Mouse (Mus musculus) adrenal gland (tissue): ENCODE results near the gene Otud3.
"Not testable (repeated sequence)": the region's sequence is repeated elsewhere in the genome, so short reads cannot be mapped to it uniquely, and the experiment has no call there.

Experiments used
- intact Hi-C: fragments of 180-260 bp; cut with DNase I; formaldehyde crosslinking; loops from one replicate; pipeline ENCODE4 v1.15.1; 2025

The Otud3 gene

DNA sequence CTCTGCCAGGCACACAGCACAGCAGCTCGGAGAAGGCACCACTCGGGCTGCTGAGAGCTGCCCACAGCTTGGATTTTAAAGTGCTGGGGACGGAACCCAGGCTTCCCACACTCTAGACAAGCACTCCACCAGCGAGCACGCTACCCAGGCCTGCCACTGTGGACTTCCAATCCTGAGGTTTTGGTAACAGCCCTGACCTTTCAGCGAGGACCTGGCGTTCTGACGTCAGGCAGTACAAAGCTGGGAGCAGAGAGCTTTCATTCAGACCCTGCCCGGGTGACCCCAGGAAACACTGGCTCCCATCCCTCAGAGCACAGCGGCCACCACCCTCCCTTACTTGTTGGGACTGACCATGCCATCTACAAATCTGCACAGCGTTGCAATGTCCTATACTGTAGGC lies 20.0 kb downstream of the Otud3 start:
- intact Hi-C loops, result loop anchor here (5.0 kb wide), 1 partner anchor 36 kb away; no protein-coding TSS in a partner anchor

DNA sequence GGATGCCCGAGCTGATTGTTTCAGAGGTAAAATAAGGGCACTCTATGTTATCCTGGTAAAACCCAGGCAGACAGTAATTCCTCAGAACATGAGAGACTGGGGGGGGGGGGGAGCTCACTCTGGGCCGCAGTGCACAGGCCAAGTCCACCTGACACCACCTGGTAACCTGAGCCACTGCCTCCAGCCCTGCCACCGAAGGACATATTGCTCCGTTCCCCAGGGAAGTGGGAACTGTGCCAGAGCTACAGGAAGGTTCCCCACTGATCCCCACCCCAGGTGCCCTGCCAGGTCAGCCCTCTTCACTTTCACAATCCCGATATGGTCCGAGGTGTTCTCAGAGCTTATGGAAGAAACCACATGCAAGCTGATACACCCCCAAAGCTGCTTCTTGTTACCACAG lies 21.1 kb downstream of the Otud3 start:
- intact Hi-C loops, result loop anchor here (5.0 kb wide), 1 partner anchor 35 kb away; no protein-coding TSS in a partner anchor

DNA sequence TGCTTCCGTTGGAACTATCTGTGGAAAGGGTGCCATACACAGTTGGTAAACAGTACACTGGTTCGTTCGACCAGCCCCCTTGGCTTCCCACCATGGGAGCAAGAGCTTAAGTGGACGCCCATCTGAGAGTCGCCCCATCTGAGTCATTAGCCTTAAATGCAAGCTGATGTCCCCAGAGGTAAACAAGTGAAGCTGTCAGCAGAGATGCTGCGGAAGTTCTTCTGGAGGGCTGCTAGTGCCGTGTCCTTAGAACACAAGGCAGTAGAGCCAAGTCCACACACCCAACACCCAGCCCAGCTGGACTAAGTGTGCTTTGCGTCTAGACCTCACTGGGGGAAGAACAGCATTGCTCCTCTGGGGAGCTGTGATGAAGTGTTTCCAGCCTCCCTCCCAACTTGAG lies 24.1 kb downstream of the Otud3 start:
- intact Hi-C loops, result loop anchor here (5.0 kb wide), 1 partner anchor 32 kb away; no protein-coding TSS in a partner anchor

DNA sequence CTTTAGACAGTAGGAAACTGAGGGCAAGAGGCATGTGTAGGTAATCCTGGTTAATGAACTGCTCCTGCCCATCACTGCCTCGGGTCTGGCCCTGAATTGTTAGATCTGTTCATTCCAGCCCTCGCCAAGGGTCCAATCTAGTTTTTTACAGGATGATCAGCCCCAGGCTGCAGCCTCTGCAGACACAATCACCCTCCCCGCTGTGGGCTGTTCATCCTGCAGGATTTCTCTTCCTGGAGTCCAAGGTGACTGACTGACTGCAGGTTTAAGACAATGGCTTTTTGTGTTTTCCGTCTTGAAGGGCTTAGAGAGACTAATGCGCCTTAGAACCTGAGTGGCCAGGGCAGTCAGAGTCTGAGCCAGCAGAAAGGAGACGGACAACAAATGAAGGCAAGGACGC lies 24.6 kb downstream of the Otud3 start:
- intact Hi-C loops, result no loop called here

DNA sequence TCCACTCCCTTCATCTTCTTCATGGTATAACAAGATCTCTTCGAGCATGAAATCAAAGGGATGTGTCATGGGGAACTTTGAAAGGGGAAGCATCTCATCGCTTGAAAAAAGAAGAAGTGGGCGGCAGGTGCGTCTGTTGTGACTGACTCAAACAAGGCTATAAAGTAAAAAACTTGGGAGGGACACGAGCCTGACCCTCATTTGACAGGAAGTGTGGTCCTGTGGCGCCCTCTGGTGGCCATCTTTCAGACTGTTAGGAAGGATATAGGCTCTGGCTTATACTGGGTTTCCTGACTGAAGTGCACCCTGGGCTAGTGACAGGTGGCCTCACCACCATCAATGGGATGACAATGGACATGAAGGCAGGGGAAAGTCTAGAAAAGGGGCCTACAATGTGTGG lies 29.5 kb downstream of the Otud3 start:
- intact Hi-C loops, result loop anchor here (2.0 kb wide), 1 partner anchor 17 kb away; no protein-coding TSS in a partner anchor

DNA sequence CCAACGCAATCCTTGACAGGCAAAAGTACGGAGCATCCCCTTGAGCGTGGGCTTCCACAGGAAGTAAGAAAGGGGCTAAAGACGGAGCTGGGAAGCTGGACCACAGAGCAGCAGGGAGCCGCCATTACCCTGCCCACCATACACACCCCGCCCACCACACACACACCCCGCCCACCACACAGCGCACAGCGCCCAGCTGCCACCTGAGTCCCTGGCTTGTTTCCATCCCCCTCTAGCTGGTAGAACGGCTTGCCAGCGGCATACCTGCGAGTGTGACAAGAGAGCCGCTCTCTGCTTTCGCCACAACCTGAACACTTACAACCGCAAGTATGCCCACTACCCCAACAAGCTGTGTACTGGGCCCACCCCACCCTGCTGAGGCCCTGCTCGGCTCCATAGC lies 31.6 kb downstream of the Otud3 start:
- intact Hi-C loops, result no loop called here

DNA sequence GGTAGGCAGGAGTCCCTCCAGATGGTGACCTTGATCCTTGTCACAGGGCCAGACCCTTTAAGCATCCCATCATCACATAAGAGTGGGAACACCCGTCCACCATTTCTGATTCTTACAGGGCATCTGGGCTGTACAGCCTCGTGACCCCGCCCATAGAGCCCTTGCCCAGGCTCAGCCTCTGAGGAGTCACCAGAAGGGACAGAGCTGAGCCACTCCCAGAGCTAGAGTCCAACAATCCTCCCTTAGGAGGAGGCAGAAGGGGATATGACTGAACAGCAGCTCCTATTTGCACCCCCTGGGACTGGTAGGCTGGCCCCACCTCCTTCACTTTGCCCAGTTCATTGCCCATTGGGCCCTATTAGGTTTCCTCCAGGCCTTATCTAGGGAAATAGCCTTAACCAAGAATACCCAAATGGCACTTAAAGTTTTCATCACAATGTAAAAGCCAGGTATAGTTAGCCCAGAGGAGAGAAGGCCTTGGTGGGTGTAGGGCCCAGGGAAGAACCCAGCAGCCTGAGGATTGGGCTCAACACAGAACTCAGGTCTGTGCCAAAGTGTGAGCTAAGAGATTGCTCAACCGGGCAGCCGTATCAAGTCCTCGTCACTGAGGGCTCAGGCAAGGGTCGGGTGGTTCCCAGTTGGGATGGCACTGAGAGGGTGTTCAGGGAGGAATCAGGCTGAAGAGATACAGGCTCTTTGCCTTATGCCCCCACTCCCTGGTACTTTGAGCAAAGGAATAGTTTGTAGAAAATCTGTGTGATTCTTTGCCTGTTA lies 32.7 kb downstream of the Otud3 start:
- intact Hi-C loops, result no loop called here

DNA sequence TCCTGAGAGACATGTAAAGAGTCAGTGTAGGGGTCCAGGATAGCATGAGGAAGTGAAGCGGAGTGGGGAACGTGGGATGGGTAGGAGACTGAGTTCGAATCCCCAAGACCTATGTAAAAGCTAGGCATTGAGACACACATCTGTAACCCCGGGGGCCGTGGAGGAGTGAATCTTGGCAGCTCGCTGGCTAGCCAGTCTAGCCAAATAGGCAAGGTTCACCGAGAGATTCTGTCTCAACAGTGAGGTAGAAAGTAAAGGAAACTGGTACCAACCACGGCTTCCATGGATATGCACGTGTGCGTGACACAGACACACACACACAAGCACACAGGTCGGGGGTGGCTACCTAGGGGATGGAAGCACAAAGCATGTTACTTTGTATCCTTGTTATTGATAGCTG lies 33.9 kb downstream of the Otud3 start:
- intact Hi-C loops, result no loop called here

DNA sequence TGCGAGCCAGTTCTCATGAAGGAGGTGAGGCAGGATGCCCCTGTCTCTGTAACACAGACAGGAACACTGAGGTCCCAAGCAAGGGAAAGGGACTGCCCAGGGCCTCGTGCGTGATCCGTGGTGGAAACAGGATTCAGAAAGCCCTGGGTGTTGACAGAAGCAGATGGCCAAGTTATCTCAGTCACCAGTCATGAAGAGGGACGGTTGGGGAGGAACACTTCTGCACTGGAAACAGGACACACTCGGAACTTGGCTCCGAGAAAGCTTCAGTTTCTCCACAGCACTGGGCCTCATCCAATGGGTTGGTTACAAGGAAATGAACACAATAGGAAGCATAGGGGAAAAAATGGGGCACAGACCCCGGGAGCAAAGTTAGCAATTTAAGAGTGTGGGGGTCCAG lies 35.0 kb downstream of the Otud3 start:
- intact Hi-C loops, result no loop called here

DNA sequence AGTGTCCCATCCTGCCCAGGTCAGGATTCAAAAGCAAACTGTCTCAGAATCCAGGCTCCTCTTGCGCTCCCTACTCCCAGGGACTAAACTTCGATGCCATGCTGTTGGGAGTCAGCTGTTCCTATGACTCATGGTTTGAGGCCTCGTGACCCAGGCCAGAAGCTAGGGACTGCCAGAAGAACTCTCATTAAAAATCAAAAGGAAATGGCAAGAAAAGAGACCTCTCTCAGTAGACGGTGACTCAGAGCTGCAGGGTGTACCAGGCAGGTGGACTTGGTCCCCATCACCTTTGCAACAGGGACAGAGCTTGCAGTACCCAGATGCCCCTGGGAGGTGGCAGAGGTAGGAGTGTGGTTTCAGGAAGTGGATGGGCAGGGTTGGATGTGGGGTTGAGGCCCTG lies 36.0 kb downstream of the Otud3 start, which contains the start of gene Pla2g2e:
Gene Pla2g2e, plus strand, starts transcription at position 212 of the 400 bp plus-strand sequence.
- intact Hi-C loops, result no loop called here

DNA sequence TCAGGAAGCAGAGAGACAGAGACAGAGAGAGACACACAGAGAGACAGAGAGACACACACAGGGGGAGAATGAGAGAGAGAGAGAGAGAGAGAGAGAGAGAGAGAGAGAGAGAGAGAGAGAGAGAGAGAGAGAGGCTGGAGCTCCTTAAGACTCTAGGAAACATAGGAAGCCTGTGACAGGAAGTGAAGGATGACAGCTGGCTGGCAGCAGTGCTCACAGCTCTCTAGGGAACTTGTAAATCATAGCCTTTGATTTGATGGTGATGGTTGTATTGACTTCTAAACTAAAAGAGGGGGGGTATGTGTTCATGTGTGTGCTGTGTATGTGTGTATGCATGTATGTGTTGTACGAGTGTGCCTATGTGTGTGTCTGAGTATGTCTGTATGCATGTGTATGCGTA lies 37.8 kb downstream of the Otud3 start:
- intact Hi-C loops, result no loop called here

DNA sequence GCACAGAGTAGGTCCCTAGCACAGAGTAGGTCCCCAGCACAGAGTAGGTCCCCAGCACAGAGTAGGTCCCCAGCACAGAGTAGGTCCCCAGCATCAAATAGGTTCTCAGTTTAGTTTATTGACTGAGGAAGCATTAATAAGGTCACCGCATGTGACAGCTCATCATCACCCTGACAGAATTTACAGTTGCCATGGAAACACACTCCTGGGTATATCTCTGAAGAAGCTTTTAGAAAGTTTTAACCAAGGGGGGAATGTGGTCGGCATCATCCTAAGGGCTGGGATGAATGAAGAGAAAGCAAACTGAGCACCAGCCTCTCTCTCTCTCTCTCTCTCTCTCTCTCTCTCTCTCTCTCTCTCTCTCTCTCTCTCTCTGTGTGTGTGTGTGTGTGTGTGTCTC lies 38.5 kb downstream of the Otud3 start:
- intact Hi-C loops, result not testable (repeated sequence)

DNA sequence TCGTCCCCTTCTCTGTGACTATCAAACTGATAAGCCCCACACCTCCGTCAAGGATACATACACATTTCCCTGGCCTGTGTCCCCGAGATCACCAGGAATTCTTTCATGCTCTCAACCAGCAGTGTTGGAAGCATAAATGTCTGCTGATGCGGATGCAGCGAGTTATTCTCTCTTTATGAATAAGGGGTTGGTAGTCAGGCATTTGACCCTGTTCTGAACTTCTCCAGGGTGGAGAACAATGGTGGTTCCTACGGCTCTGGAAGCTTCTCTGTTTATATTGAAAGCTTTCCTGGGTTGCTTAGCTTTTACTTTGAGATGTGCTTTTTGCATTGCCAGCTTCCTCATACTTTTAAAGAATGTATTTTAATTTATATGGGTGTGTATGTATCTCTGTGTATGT lies 39.9 kb downstream of the Otud3 start, which contains the start of gene Gm13030:
Gene Gm13030, minus strand, starts transcription at position 101 of the 400 bp plus-strand sequence.
- intact Hi-C loops, result no loop called here

DNA sequence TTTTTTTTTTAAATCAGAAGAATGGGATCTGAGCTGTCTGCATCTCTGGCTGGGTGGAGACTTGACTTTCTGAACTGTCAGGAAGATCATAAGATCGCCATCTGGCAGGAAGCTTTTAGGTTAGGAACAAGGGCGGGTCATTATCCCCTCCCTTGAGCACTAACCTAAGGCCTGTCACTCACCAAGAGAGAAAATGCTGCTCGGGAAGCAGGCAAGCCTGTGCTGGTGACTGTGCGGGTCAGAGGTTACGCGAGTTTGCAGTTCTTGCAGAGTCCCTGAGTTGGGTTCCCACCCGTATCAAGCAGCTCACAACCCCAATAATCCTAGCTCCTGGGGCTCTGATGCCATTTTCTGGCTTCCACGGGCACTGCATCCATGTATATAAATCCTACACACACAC lies 45.1 kb downstream of the Otud3 start:
- intact Hi-C loops, result no loop called here

DNA sequence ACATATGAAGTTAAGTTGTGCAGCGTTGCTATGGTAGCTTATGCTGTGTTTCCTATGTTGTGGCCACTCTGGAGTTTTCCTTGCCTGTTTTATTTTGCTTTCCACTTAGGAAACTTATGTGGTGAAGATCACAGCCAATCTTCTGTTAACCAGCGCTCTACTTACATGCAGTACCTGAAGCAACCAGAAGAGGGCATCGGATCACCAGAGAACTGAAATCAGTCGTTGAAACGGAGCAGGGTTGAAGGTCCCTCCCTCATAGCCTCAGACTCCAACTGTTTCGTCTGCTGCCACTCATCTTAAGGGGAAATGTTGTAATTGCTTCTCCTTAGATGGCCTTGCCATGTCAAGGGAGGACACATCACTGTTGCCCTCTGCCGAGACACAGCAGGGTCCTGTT lies 47.3 kb downstream of the Otud3 start:
- intact Hi-C loops, result loop anchor here (2.0 kb wide), 1 partner anchor 18 kb away; no protein-coding TSS in a partner anchor

DNA sequence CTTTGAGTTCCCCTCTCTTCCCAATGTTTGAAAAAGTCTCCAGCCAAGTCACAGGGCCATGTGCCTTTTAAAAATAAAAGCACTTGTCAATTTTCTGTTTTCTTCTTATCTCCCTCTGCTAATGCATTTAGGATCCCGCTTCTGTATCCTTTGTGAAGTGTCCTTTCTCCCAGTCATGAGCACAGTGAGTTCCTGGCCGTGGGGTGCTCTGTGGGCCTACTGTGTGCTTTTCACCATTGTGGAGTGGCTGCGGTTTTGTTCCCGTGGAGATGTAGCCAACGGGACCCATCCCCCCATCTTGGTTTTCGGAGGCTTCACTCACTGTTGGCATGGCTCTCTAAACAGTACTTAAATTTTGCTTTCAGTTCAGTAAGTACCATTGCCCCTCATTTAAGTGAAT lies 47.8 kb downstream of the Otud3 start:
- intact Hi-C loops, result loop anchor here (2.0 kb wide), 1 partner anchor 19 kb away; no protein-coding TSS in a partner anchor

DNA sequence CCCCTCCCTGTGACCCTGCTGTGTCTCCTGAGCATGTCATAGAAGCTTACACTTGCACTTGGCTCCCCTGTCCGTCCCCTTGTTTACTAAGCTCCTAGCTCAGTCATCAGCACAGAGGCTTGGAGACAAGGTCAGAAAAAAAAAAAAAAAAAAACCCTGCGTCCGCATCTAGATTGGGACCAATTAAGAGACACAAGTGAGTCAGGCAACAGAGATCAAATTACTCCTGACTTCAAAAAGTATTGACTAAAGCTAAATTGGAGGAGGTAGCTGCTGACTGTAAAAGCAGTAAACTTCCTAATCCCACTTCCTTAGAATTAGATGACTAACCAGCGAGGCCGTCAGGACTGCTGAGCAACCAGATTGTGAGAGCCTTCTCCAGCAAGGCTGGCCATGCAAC lies 48.7 kb downstream of the Otud3 start:
- intact Hi-C loops, result no loop called here

DNA sequence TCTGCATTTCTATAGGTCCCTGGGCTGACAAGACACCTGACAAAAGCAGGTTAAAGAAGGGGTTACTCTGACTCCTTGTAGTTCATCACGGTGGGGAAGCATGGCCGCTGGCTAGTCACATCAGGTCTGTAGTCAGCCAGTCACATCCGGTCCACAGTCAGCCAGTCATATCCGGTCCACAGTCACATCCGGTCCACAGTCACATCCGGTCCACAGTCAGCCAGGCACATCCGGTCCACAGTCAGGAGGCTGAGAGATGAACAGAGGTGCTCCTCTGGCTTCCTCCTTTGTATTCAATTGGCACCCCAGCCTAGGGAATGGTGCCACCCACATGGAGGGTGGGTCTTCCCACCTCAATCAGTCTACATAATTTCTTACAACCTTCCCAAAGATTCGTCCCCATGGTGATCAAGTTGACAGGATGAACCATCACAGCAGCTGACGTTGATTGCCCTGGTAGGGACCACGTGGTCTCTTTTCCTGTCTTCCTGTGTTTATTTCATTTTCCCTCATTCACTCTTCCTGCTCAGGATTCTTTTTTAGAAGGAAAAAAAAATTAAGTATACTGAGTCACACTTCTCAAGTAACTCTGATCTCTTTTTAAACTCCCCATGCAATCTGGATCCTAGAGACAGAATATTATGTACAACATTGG lies 50.3 kb downstream of the Otud3 start, which contains the start of gene Pla2g5:
Gene Pla2g5, minus strand, starts transcription at position 139 of the 655 bp plus-strand sequence.
- intact Hi-C loops, result no loop called here

DNA sequence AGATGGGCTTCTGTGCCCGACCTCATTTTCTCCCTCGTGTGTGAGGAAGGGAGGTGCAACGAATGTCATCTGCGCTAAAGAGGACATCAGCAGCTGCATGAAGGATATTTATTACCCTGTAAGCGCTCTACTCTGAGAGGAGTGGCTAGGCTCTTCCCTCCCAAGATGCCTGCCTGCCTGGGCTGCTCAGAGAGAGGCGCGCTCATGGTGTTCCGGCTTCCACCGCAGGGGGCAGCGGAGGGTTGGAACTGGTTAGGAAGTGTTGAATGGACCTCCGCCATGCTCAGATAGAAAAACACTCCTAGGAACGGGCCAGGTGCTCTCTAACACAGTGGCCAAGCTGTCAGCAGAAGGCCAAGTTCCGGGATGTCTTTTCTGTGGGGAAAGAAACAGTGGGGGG lies 54.0 kb downstream of the Otud3 start:
- intact Hi-C loops, result loop anchor here (5.0 kb wide), 1 partner anchor 33 kb away; no protein-coding TSS in a partner anchor

DNA sequence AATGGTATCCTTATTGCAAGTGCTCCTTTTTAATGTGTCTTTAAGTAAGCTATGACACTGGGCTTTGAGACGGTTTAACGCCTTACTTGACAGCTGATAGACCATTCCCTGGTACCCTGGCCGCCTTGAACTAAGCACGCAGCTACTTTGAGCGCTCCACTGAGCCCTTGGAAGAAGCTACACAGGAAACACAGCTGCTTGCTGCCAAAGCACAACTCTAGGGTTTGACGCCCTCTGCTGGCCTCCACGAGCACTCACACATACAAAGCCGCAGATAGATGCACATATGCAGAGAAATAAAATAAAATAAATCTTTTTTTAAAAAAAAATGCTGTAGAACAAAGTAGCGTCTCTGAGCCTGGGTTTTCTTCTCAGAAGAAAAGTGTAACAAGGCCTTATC lies 54.5 kb downstream of the Otud3 start:
- intact Hi-C loops, result loop anchor here (5.0 kb wide), 1 partner anchor 33 kb away; no protein-coding TSS in a partner anchor

DNA sequence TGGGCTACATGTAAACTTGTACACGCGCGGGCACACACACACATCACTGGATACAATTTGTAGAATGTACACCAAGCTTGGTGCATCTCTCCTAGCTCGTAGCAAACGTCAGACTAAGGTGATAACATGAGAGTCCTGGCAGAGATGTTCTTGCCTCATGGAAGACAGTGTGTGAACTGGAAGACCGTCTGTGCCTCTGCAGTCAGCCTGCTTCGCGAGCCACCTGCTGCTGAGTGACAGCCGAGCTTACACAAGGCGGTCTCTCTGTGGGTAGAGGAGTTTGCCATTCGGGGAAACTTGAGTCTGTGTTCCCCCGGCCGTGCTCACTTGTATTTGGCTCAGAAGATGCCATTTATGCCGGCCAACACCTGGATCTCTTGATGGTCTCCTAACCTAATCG lies 55.3 kb downstream of the Otud3 start:
- intact Hi-C loops, result loop anchor here (5.0 kb wide), 1 partner anchor 34 kb away; no protein-coding TSS in a partner anchor

DNA sequence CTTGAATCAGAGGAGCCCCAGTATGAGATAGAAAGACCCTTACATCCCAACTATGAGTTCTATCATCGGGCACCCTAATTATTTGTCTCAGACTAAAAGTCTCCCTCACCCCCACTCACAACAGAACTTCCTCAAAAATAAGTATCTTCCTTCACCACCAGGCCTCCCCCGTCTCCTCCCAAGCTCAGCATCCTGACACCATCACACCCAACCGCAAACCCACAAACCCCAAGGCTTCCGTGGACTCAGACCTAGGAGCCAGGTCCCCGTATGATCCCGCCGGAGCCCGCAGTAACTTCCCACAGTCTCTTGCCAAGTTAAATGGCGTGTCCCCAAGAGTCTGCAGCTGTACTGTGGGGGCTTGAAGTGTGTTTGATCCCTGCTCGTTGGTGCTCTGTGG lies 56.2 kb downstream of the Otud3 start:
- intact Hi-C loops, result loop anchor here (5.0 kb wide), 1 partner anchor 35 kb away; no protein-coding TSS in a partner anchor
